ENCODE assay signal across 9 mouse cellular contexts in the genomic region with DNA sequence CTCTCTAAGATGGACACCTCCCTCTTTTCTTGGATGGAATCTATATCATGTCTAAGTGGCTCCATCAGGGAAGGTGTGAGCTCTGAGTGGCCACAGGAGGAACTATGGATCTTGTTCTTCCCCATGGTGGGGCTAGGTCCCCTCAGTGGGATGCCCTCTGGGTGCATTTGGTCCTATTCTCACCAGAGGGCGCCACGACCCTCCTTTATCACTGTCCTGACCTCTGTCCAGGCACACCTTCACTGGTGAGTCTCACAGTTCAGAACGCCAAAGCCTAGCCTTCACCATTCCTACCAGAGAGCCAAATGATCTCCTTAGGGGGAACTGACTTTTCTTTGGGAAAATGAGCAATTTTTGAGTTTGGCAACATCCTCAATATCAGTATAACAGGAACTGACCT.
DNase-seq lines count a peak whose midpoint lies in the region; TF ChIP-seq lines count a peak whose summit lies in the region.
"Had no signal": no experiment of that assay in that cellular context is flagged by ENCODE, and none has a peak within 500 bp of the region (broad histone marks: within the 10 kb centered on the region; RNA-seq: fewer than 3 reads in every experiment).

No protein-coding gene starts in this region.

- no peaks in the 10 kb centered on the region; the same call in 1 of the 2 replicates for H3K4me1 ChIP-seq in cerebellum, adult 2 months (ENCODE audit: control insufficient read depth, insufficient read depth, low read length)
- no peaks in the 10 kb centered on the region for H3K4me1 ChIP-seq in lung, adult 2 months (ENCODE audit: control insufficient read depth, insufficient read depth, low read length)
- H3K4me1 ChIP-seq: megakaryocyte, embryonic 14.5 days had no signal

- TF ChIP-seq CTCF in cerebellum, adult 2 months (IDR thresholded peaks at IDR 0.05; ENCODE audit: borderline replicate concordance, insufficient read depth, low read depth, low read length): peak; percentile 57
- TF ChIP-seq CTCF in lung, adult 2 months (IDR thresholded peaks at IDR 0.05; ENCODE audit: insufficient read depth, low read length): peak; percentile 79

- H3K27me3 ChIP-seq in cerebellum, adult 2 months (ENCODE audit: control insufficient read depth, insufficient read depth, low read length): no peaks in the 10 kb centered on the region

- no peak overlapping the region for H3K4me3 ChIP-seq in cerebellum, adult 2 months (replicated peaks; ENCODE audit: insufficient read depth, low read depth, low read length)
- no peak overlapping the region for H3K4me3 ChIP-seq in lung, adult 2 months (replicated peaks; ENCODE audit: extremely low read depth, low read depth, low read length)
- H3K4me3 ChIP-seq: megakaryocyte, embryonic 14.5 days had no signal

- DNase-seq in cerebellum, adult 2 months: peak in 1 of 2 experiments; percentile 25
- DNase-seq in cerebellum, adult 11 months: no peak
- DNase-seq in 416B (ENCODE audit: low read depth): peak; percentile 46
- peak; percentile 66 to 75 for DNase-seq in adrenal gland, postnatal 36 days
- peak; percentile 65 to 67 for DNase-seq in heart, postnatal 14 days
- peak; percentile 54 for DNase-seq in lung, adult 2 months
- peak; percentile 65 to 68 for DNase-seq in thymus, postnatal 36 days
- no peak for DNase-seq in layer of hippocampus, adult 9-11 months

- intact Hi-C loops in heart, postnatal 14 days (cut with DNase I): loop anchor here (1.0 to 2.0 kb wide), 2 partner anchors 30 to 120 kb away; no protein-coding TSS in a partner anchor

- 33% methylated on average over 3 of the region's 3 CpGs for WGBS in cerebellum, adult 2 months
- WGBS in lung, adult 2 months: 20% methylated on average over 3 of the region's 3 CpGs

- TF ChIP-seq POLR2A in cerebellum, adult 2 months (IDR thresholded peaks at IDR 0.05; ENCODE audit: borderline replicate concordance, insufficient read depth, low read length): no peak
- TF ChIP-seq POLR2A in lung, adult 2 months (IDR thresholded peaks at IDR 0.05; ENCODE audit: borderline replicate concordance, extremely low read depth, low read depth, low read length): no peak

- no peak overlapping the region for H3K27ac ChIP-seq in cerebellum, adult 2 months (ENCODE audit: insufficient read depth, low read length)

Comparison
In these comparisons a context has a peak if more than half of its experiments do, and no peak if none do; other contexts are left out.
1. DNase-seq: peak in 416B (single experiment), adrenal gland, postnatal 36 days (2 of 2), heart, postnatal 14 days (2 of 2), lung, adult 2 months (single experiment) and thymus, postnatal 36 days (2 of 2); none in cerebellum, adult 11 months (single experiment) and layer of hippocampus, adult 9-11 months (single experiment).